In the genomic region with DNA sequence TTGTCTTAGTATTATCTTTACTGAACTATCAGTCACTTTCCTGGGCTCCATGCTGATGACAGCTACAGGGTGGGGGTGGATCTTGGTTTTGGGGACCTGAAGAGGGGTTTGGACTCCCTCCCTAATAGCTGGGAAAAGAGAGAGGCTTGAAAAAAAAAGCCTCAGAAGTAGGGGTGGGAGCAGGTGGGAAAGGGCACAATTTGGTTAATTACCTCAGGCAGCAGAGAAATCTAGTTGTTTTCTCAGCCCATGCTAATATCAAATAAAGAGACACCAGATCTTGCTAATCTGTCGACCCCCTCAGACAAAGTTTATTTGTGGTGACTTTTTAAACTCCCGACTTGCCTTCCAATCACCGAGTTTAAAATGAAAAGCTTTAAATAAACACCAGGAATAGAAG, we compare ENCODE assay signal across 13 mouse cellular contexts. TPM values are rescaled to one million over a fixed set of nuclear protein-coding genes. Genes with fewer than 3 reads are reported as not detected.
DNase-seq lines count a peak whose midpoint lies in the region; ATAC-seq and TF ChIP-seq lines count a peak whose summit lies in the region.
"Had no signal": no experiment of that assay in that cellular context is flagged by ENCODE, and none has a peak within 500 bp of the region (broad histone marks: within the 10 kb centered on the region; RNA-seq: fewer than 3 reads in every experiment).

No protein-coding gene starts in this region.

- no peak overlapping the region for H3K9ac ChIP-seq in hindbrain, embryonic 16.5 days (ENCODE audit: low read depth, low read length)
- peak overlapping the region; percentile 90 for H3K9ac ChIP-seq in neural tube, embryonic 11.5 days (ENCODE audit: low read length)

- intact Hi-C loops in left cerebral cortex, postnatal 10 days (cut with DNase I): loop anchor here (10.0 kb wide), 1 partner anchor 318 kb away; no protein-coding TSS in a partner anchor
- intact Hi-C loops in left cerebral cortex, adult 2 months (cut with DNase I): no loop called here

- no peak for TF ChIP-seq CTCF in embryonic fibroblast, embryonic 13.5 days (IDR thresholded peaks at IDR 0.05; ENCODE audit: borderline replicate concordance, insufficient read depth, low read length)
- TF ChIP-seq CTCF in left cerebral cortex, adult 2 months (IDR thresholded peaks at IDR 0.05): no peak

- ATAC-seq in hindbrain, embryonic 16.5 days: no peak
- no peak for ATAC-seq in neural tube, embryonic 11.5 days (ENCODE audit: insufficient read depth, low FRiP score, low TSS enrichment)

- H3K4me3 ChIP-seq in embryonic fibroblast, embryonic 13.5 days (ENCODE audit: insufficient read depth, low read length): no peak overlapping the region
- H3K4me3 ChIP-seq in hindbrain, embryonic 16.5 days (ENCODE audit: low read length): no peak overlapping the region
- peak overlapping the region; percentile 97 for H3K4me3 ChIP-seq in neural tube, embryonic 11.5 days (ENCODE audit: low read depth, low read length)
- H3K4me3 ChIP-seq in left cerebral cortex, adult 2 months: no peak overlapping the region
- H3K4me3 ChIP-seq: erythroblast, embryonic 14.5 days had no signal

- H3K4me2 ChIP-seq in hindbrain, embryonic 16.5 days (ENCODE audit: low read length): peak overlapping the region; percentile 87
- H3K4me2 ChIP-seq in neural tube, embryonic 11.5 days (ENCODE audit: low read depth): peak overlapping the region; percentile 64

- no peaks in the 10 kb centered on the region for H3K9me3 ChIP-seq in hindbrain, embryonic 16.5 days (ENCODE audit: control insufficient read depth, low read length)
- H3K9me3 ChIP-seq in neural tube, embryonic 11.5 days (ENCODE audit: control insufficient read depth, low read length): no peaks in the 10 kb centered on the region

- H3K27ac ChIP-seq in embryonic fibroblast, embryonic 13.5 days (ENCODE audit: insufficient read depth, low read length): peak overlapping the region; percentile 2; the same call in 1 of the 2 replicates
- no peak overlapping the region for H3K27ac ChIP-seq in hindbrain, embryonic 16.5 days (ENCODE audit: low read depth, low read length)
- H3K27ac ChIP-seq in neural tube, embryonic 11.5 days (ENCODE audit: low read depth, low read length): peak overlapping the region; percentile 46; the same call in 1 of the 2 replicates
- H3K27ac ChIP-seq in left cerebral cortex, adult 2 months: no peak overlapping the region

- H3K4me1 ChIP-seq in embryonic fibroblast, embryonic 13.5 days (ENCODE audit: control insufficient read depth, insufficient read depth, low read length): peaks cover 4% of the 10 kb centered on the region; the same call in 1 of the 2 replicates
- peaks cover 13% of the 10 kb centered on the region for H3K4me1 ChIP-seq in hindbrain, embryonic 16.5 days (ENCODE audit: control insufficient read depth, insufficient read depth, low read depth, low read length)
- peaks cover 27% of the 10 kb centered on the region for H3K4me1 ChIP-seq in neural tube, embryonic 11.5 days (ENCODE audit: control insufficient read depth, insufficient read depth, low read length)

- no peak for TF ChIP-seq POLR2A in embryonic fibroblast, embryonic 13.5 days (IDR thresholded peaks at IDR 0.05; ENCODE audit: low read depth, low read length)

- DNase-seq in kidney, adult 18-20 months: peak; percentile 11
- DNase-seq in kidney, adult 11 months: no peak
- DNase-seq in neural tube, embryonic 11.5 days (ENCODE audit: low spot score): no peak
- DNase-seq in left cerebral cortex, postnatal 10 days (ENCODE audit: extremely low spot score in 1 of 2, low spot score in 2 of 2): no peak
- DNase-seq in left cerebral cortex, adult 2 months (ENCODE audit: extremely low spot score in 1 of 2, low spot score in 2 of 2): no peak
- DNase-seq in cerebellum, postnatal 14 days: no peak
- DNase-seq: layer of hippocampus, adult 9-11 months; right cerebral cortex, postnatal 14 days; thymus, postnatal 25 days had no signal

- 9% methylated on average over 3 of the region's 3 CpGs for WGBS in hindbrain, embryonic 16.5 days
- WGBS in neural tube, embryonic 11.5 days: under 1% methylated on average over 3 of the region's 3 CpGs

- no peaks in the 10 kb centered on the region for H3K36me3 ChIP-seq in hindbrain, embryonic 16.5 days (ENCODE audit: control insufficient read depth, insufficient read depth, low read length)
- no peaks in the 10 kb centered on the region for H3K36me3 ChIP-seq in neural tube, embryonic 11.5 days (ENCODE audit: control insufficient read depth, insufficient read depth, low read length)
- H3K36me3 ChIP-seq: G1E had no signal

- H3K27me3 ChIP-seq in hindbrain, embryonic 16.5 days (replicated peaks; ENCODE audit: control insufficient read depth, insufficient read depth, low read length): no peaks in the 10 kb centered on the region
- no peaks in the 10 kb centered on the region for H3K27me3 ChIP-seq in neural tube, embryonic 11.5 days (ENCODE audit: control insufficient read depth, insufficient read depth, low read length)

RNA-seq across cellular contexts. Expression of a gene that starts 4.0 kb away (rescaled TPM):
- polyA plus RNA-seq in embryonic fibroblast, embryonic 13.5 days (2011; ENCODE audit: insufficient read length, low read depth, missing spikeins): 74.0 and 241 TPM in 2 replicates
- 11.7 and 14.6 TPM in 2 replicates for polyA plus RNA-seq in hindbrain, embryonic 16.5 days (2015; fragmentation: Nextera tagmentation; extraction: Ambion mirVana)
- polyA plus RNA-seq in neural tube, embryonic 11.5 days (2014; fragmentation: Nextera tagmentation; extraction: Ambion mirVana): 168 and 192 TPM in 2 replicates
- 10 to 100 TPM in 1 of 2 experiments, 1 to 10 TPM in 1; 8.9 to 11.0 TPM for total RNA-seq in left cerebral cortex, postnatal 10 days (2021)
- 1 to 10 TPM; 8.1 to 8.9 TPM for total RNA-seq in left cerebral cortex, adult 2 months (2021)
- total RNA-seq: G1E had no signal
- polyA plus RNA-seq: erythroblast, embryonic 14.5 days; G1E had no signal

Comparison
In these comparisons a context has a peak if more than half of its experiments do, and no peak if none do; other contexts are left out.
1. H3K27ac ChIP-seq: peak in embryonic fibroblast, embryonic 13.5 days (single experiment) and neural tube, embryonic 11.5 days (single experiment); none in hindbrain, embryonic 16.5 days (single experiment) and left cerebral cortex, adult 2 months (single experiment).